Mouse (Mus musculus) embryonic fibroblast, embryonic 13.5 days (primary cell): ENCODE data around the gene Nfkbiz.

Source experiments
- CTCF ChIP-seq: IDR thresholded peaks from 2 replicates; pipeline ENCODE4 v1.5.1; 2011; ENCODE audit warnings: mild to moderate bottlenecking, control low read depth, low read length, moderate library complexity, borderline replicate concordance; ENCODE audit not compliant: insufficient read depth
- POLR2A ChIP-seq: IDR thresholded peaks from 2 replicates; pipeline ENCODE4 v1.6.1; 2011; ENCODE audit warnings: low read depth, mild to moderate bottlenecking, control low read depth, low read length, moderate library complexity

DNA sequence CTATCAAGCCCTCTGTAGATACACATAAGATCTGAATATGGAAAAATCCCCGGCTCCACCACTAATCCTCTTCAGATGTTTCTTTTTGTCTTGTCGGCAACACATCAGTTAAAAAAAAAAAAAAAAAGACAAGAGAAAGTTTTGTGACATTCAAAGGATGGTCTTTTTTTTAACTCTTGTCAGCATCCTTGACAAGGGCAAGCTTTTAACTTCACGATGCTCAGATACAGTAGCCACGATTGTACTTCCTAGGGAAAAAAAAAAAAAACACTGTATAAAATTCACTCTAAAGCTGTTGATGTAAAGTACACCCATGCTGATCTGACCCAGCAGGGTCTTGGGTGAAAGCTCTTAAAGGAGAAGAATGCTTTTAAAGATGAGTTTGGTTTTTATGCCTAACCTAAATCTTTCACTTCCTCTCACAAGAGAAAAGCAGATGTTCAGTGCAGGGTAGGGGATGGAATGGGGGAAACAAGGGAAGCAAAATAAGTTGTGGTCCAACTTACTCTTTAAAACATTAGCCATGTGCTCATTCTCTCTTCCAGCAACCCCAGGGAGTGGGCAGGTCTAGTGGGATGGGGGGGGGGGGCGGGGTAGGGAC is 57.6 kb downstream of the Nfkbiz start:
- TF ChIP-seq CTCF (no peak), POLR2A (no peak)
